In the genomic region with DNA sequence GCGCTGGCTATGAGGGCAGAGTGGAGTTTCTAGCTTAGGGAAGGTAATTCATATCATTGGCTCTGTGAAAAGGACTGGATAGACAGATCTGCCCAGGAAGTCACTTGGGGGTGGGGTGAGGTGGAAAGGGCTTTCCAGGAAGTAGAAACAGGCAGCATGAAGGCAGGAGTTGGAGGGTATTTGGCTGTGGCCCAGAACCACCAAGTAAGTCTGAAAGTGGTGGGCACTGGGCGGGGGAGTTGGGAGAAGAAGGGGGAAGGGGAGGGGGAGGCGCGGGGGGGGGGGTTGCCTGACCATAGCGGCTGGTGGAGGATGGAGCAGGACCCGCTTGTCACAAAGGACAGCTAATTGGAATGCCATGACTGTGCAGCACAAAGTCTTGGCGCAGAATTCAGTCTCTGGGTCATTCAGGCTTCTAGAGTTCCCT, we compare ENCODE assay signal across 8 mouse cellular contexts. TPM values are rescaled to one million over a fixed set of nuclear protein-coding genes. Genes with fewer than 3 reads are reported as not detected.
DNase-seq lines count a peak whose midpoint lies in the region; ATAC-seq and TF ChIP-seq lines count a peak whose summit lies in the region.

No protein-coding gene starts in this region.

- no peaks in the 10 kb centered on the region for H3K27me3 ChIP-seq in embryonic facial prominence, embryonic 11.5 days (ENCODE audit: control insufficient read depth, insufficient read depth, low read length)
- no peaks in the 10 kb centered on the region for H3K27me3 ChIP-seq in hindbrain, postnatal 0 days (ENCODE audit: insufficient read depth, low read length)
- no peaks in the 10 kb centered on the region for H3K27me3 ChIP-seq in liver, embryonic 16.5 days (ENCODE audit: control insufficient read depth, insufficient read depth, low read depth, low read length)
- no peaks in the 10 kb centered on the region for H3K27me3 ChIP-seq in neural tube, embryonic 14.5 days (ENCODE audit: control insufficient read depth, insufficient read depth, low read length)

- H3K4me1 ChIP-seq in embryonic facial prominence, embryonic 11.5 days (ENCODE audit: control insufficient read depth, insufficient read depth, low read length) = no peaks in the 10 kb centered on the region
- H3K4me1 ChIP-seq in hindbrain, postnatal 0 days (ENCODE audit: insufficient read depth, low read length) = no peaks in the 10 kb centered on the region
- peaks cover 14% of the 10 kb centered on the region for H3K4me1 ChIP-seq in liver, embryonic 16.5 days (ENCODE audit: control insufficient read depth, low read depth, low read length)
- no peaks in the 10 kb centered on the region for H3K4me1 ChIP-seq in neural tube, embryonic 14.5 days (ENCODE audit: control insufficient read depth, insufficient read depth, low read length)

- ATAC-seq in embryonic facial prominence, embryonic 11.5 days (replicated peaks; ENCODE audit: insufficient number of reproducible peaks, low FRiP score, low TSS enrichment, low read depth) = peak; percentile 51
- ATAC-seq in hindbrain, postnatal 0 days = peak; percentile 89
- peak; percentile 37 for ATAC-seq in liver, embryonic 16.5 days (ENCODE audit: low read depth)
- peak; percentile 74 for ATAC-seq in neural tube, embryonic 14.5 days (ENCODE audit: low read depth)

- peak overlapping the region; percentile 44 for H3K4me3 ChIP-seq in embryonic facial prominence, embryonic 11.5 days (ENCODE audit: low read depth, low read length)
- peak overlapping the region; percentile 48 for H3K4me3 ChIP-seq in hindbrain, postnatal 0 days (ENCODE audit: low read length)
- H3K4me3 ChIP-seq in liver, embryonic 16.5 days (ENCODE audit: low read depth, low read length) = peak overlapping the region; percentile 85
- H3K4me3 ChIP-seq in neural tube, embryonic 14.5 days (ENCODE audit: low read depth, low read length) = peak overlapping the region; percentile 36

- H3K36me3 ChIP-seq in embryonic facial prominence, embryonic 11.5 days (replicated peaks; ENCODE audit: control insufficient read depth, insufficient read depth, low read depth, low read length) = no peaks in the 10 kb centered on the region
- no peaks in the 10 kb centered on the region for H3K36me3 ChIP-seq in hindbrain, postnatal 0 days (ENCODE audit: insufficient read depth, low read length)
- peaks cover 4% of the 10 kb centered on the region; the same call in 1 of the 2 replicates for H3K36me3 ChIP-seq in liver, embryonic 16.5 days (ENCODE audit: control insufficient read depth, insufficient read depth)
- no peaks in the 10 kb centered on the region for H3K36me3 ChIP-seq in neural tube, embryonic 14.5 days (ENCODE audit: control insufficient read depth, insufficient read depth, low read length)

- intact Hi-C loops in left cerebral cortex, postnatal 4 days (cut with DNase I) = no loop called here
- intact Hi-C loops in left cerebral cortex, postnatal 36 days (cut with DNase I) = no loop called here
- intact Hi-C loops in gastrocnemius, postnatal 36 days (cut with DNase I) = no loop called here

- WGBS in embryonic facial prominence, embryonic 11.5 days = 13% methylated on average over 5 of the region's 7 CpGs
- WGBS in hindbrain, postnatal 0 days = 15% methylated on average over 4 of the region's 7 CpGs
- 4% methylated on average over 5 of the region's 7 CpGs for whole genome bisulfite sequencing in liver, embryonic 16.5 days (ENCODE audit: insufficient replicate concordance)
- WGBS in neural tube, embryonic 14.5 days = 17% methylated on average over 5 of the region's 7 CpGs

- H3K27ac ChIP-seq in embryonic facial prominence, embryonic 11.5 days (replicated peaks; ENCODE audit: low read depth, low read length) = no peak overlapping the region
- H3K27ac ChIP-seq in hindbrain, postnatal 0 days = peak overlapping the region; percentile 79
- peak overlapping the region; percentile 74 for H3K27ac ChIP-seq in liver, embryonic 16.5 days (ENCODE audit: low read length)
- H3K27ac ChIP-seq in neural tube, embryonic 14.5 days (ENCODE audit: low read depth, low read length) = 0 out of 2 replicates have a peak overlapping the region, but pooled peaks have one; percentile 22

- peak overlapping the region; percentile 64 for H3K4me2 ChIP-seq in embryonic facial prominence, embryonic 11.5 days (ENCODE audit: low read depth, low read length)
- peak overlapping the region; percentile 70 for H3K4me2 ChIP-seq in hindbrain, postnatal 0 days (ENCODE audit: low read depth, low read length)
- H3K4me2 ChIP-seq in liver, embryonic 16.5 days (ENCODE audit: low read depth, low read length) = peak overlapping the region; percentile 76
- peak overlapping the region; percentile 66 for H3K4me2 ChIP-seq in neural tube, embryonic 14.5 days (ENCODE audit: low read depth, low read length)

- peak; percentile 24 for DNase-seq in left cerebral cortex, postnatal 4 days
- no peak for DNase-seq in left cerebral cortex, postnatal 36 days (ENCODE audit: low spot score in 2 of 2)
- DNase-seq in embryonic facial prominence, embryonic 11.5 days (ENCODE audit: low spot score) = peak; percentile 13
- peak; percentile 35 for DNase-seq in hindbrain, postnatal 0 days (ENCODE audit: low spot score)
- DNase-seq in gastrocnemius, postnatal 36 days = no peak
- no peak for DNase-seq in gastrocnemius, postnatal 25 days

- H3K9ac ChIP-seq in embryonic facial prominence, embryonic 11.5 days (replicated peaks; ENCODE audit: low read length) = peak overlapping the region; percentile 79
- H3K9ac ChIP-seq in hindbrain, postnatal 0 days (replicated peaks; ENCODE audit: low read length) = peak overlapping the region; percentile 58
- peak overlapping the region; percentile 81 for H3K9ac ChIP-seq in liver, embryonic 16.5 days (ENCODE audit: low read depth, low read length)
- peak overlapping the region; percentile 47; the same call in 1 of the 2 replicates for H3K9ac ChIP-seq in neural tube, embryonic 14.5 days (replicated peaks; ENCODE audit: low read depth, low read length)

- TF ChIP-seq CTCF in hindbrain, postnatal 0 days (IDR thresholded peaks at IDR 0.05; ENCODE audit: low read depth) = no peak

- no peaks in the 10 kb centered on the region for H3K9me3 ChIP-seq in embryonic facial prominence, embryonic 11.5 days (replicated peaks; ENCODE audit: control insufficient read depth, low read length)
- H3K9me3 ChIP-seq in hindbrain, postnatal 0 days (ENCODE audit: low read length) = no peaks in the 10 kb centered on the region
- no peaks in the 10 kb centered on the region for H3K9me3 ChIP-seq in liver, embryonic 16.5 days (replicated peaks; ENCODE audit: control insufficient read depth, low read length)
- H3K9me3 ChIP-seq in neural tube, embryonic 14.5 days (ENCODE audit: control insufficient read depth, low read length) = no peaks in the 10 kb centered on the region

RNA-seq across cellular contexts. Expression of a gene that starts 0.5 kb away (rescaled TPM):
- 1 to 10 TPM; 5.1 to 5.9 TPM for total RNA-seq in left cerebral cortex, postnatal 4 days (2021)
- 1 to 10 TPM; 3.6 to 4.6 TPM for total RNA-seq in left cerebral cortex, postnatal 36 days (2021)
- 6.4 and 7.1 TPM in 2 replicates for polyA plus RNA-seq in embryonic facial prominence, embryonic 11.5 days (2014; fragmentation: Nextera tagmentation; extraction: Ambion mirVana)
- 5.1 and 6.3 TPM in 2 replicates for total RNA-seq in hindbrain, postnatal 0 days (2014; rRNA removed)
- 5.1 and 7.8 TPM in 2 replicates for polyA plus RNA-seq in hindbrain, postnatal 0 days (2015; fragmentation: Nextera tagmentation; extraction: Ambion mirVana)
- 5.9 and 6.9 TPM in 2 replicates for polyA plus RNA-seq in liver, embryonic 16.5 days (2015; fragmentation: Nextera tagmentation; extraction: Ambion mirVana)
- 1.3 and 2.8 TPM in 2 replicates for polyA plus RNA-seq in neural tube, embryonic 14.5 days (2014; fragmentation: Nextera tagmentation; extraction: Ambion mirVana)
- total RNA-seq in gastrocnemius, postnatal 36 days (2021) = 1 to 10 TPM; 3.4 to 3.6 TPM
- 1 to 10 TPM; 4.4 to 4.5 TPM for total RNA-seq in gastrocnemius, postnatal 25 days (2021)

RNA-seq across cellular contexts. Expression of a gene that starts 24.9 kb away (rescaled TPM):
- total RNA-seq in left cerebral cortex, postnatal 4 days (2021) = under 1 TPM in 1 of 2 experiments, not detected in 1; 0.62 TPM
- under 1 TPM in 1 of 2 experiments, not detected in 1; 0.44 TPM for total RNA-seq in left cerebral cortex, postnatal 36 days (2021)
- polyA plus RNA-seq in embryonic facial prominence, embryonic 11.5 days (2014; fragmentation: Nextera tagmentation; extraction: Ambion mirVana) = 0.15 and 0.45 TPM in 2 replicates
- total RNA-seq in hindbrain, postnatal 0 days (2014; rRNA removed) = not detected in 2 replicates
- polyA plus RNA-seq in hindbrain, postnatal 0 days (2015; fragmentation: Nextera tagmentation; extraction: Ambion mirVana) = 0.39 and 0.55 TPM in 2 replicates
- 0.05 TPM in 1 of 2 replicates, not detected in the other for polyA plus RNA-seq in liver, embryonic 16.5 days (2015; fragmentation: Nextera tagmentation; extraction: Ambion mirVana)
- not detected in 2 replicates for polyA plus RNA-seq in neural tube, embryonic 14.5 days (2014; fragmentation: Nextera tagmentation; extraction: Ambion mirVana)
- not detected for total RNA-seq in gastrocnemius, postnatal 36 days (2021)
- total RNA-seq in gastrocnemius, postnatal 25 days (2021) = not detected

RNA-seq across cellular contexts. Expression of a gene that starts 34.4 kb away (rescaled TPM):
- 10 to 100 TPM; 29.9 to 32.8 TPM for total RNA-seq in left cerebral cortex, postnatal 4 days (2021)
- 10 to 100 TPM; 27.5 to 28.0 TPM for total RNA-seq in left cerebral cortex, postnatal 36 days (2021)
- 106 and 123 TPM in 2 replicates for polyA plus RNA-seq in embryonic facial prominence, embryonic 11.5 days (2014; fragmentation: Nextera tagmentation; extraction: Ambion mirVana)
- 18.5 and 32.6 TPM in 2 replicates for total RNA-seq in hindbrain, postnatal 0 days (2014; rRNA removed)
- 140 and 149 TPM in 2 replicates for polyA plus RNA-seq in hindbrain, postnatal 0 days (2015; fragmentation: Nextera tagmentation; extraction: Ambion mirVana)
- 43.0 and 45.0 TPM in 2 replicates for polyA plus RNA-seq in liver, embryonic 16.5 days (2015; fragmentation: Nextera tagmentation; extraction: Ambion mirVana)
- polyA plus RNA-seq in neural tube, embryonic 14.5 days (2014; fragmentation: Nextera tagmentation; extraction: Ambion mirVana) = 114 and 118 TPM in 2 replicates
- 10 to 100 TPM; 33.4 to 48.2 TPM for total RNA-seq in gastrocnemius, postnatal 36 days (2021)
- 10 to 100 TPM; 40.3 to 42.0 TPM for total RNA-seq in gastrocnemius, postnatal 25 days (2021)

RNA-seq across cellular contexts. Expression of a gene that starts 46.5 kb away (rescaled TPM):
- total RNA-seq in left cerebral cortex, postnatal 4 days (2021) = 10 to 100 TPM; 33.3 to 36.9 TPM
- total RNA-seq in left cerebral cortex, postnatal 36 days (2021) = 10 to 100 TPM; 35.9 to 44.5 TPM
- polyA plus RNA-seq in embryonic facial prominence, embryonic 11.5 days (2014; fragmentation: Nextera tagmentation; extraction: Ambion mirVana) = 38.7 and 39.5 TPM in 2 replicates
- total RNA-seq in hindbrain, postnatal 0 days (2014; rRNA removed) = 8.9 and 10.3 TPM in 2 replicates
- polyA plus RNA-seq in hindbrain, postnatal 0 days (2015; fragmentation: Nextera tagmentation; extraction: Ambion mirVana) = 50.2 and 57.0 TPM in 2 replicates
- polyA plus RNA-seq in liver, embryonic 16.5 days (2015; fragmentation: Nextera tagmentation; extraction: Ambion mirVana) = 13.0 and 14.5 TPM in 2 replicates
- polyA plus RNA-seq in neural tube, embryonic 14.5 days (2014; fragmentation: Nextera tagmentation; extraction: Ambion mirVana) = 54.1 and 56.5 TPM in 2 replicates
- 10 to 100 TPM; 17.0 to 20.7 TPM for total RNA-seq in gastrocnemius, postnatal 36 days (2021)
- total RNA-seq in gastrocnemius, postnatal 25 days (2021) = 10 to 100 TPM; 18.7 to 20.7 TPM

RNA-seq across cellular contexts. Expression of a gene that starts 46.7 kb away (rescaled TPM):
- 10 to 100 TPM; 53.9 to 54.7 TPM for total RNA-seq in left cerebral cortex, postnatal 4 days (2021)
- 10 to 100 TPM; 55.4 to 60.1 TPM for total RNA-seq in left cerebral cortex, postnatal 36 days (2021)
- polyA plus RNA-seq in embryonic facial prominence, embryonic 11.5 days (2014; fragmentation: Nextera tagmentation; extraction: Ambion mirVana) = 13.0 and 14.2 TPM in 2 replicates
- total RNA-seq in hindbrain, postnatal 0 days (2014; rRNA removed) = 38.9 and 48.1 TPM in 2 replicates
- polyA plus RNA-seq in hindbrain, postnatal 0 days (2015; fragmentation: Nextera tagmentation; extraction: Ambion mirVana) = 9.0 and 9.5 TPM in 2 replicates
- 4.4 and 4.7 TPM in 2 replicates for polyA plus RNA-seq in liver, embryonic 16.5 days (2015; fragmentation: Nextera tagmentation; extraction: Ambion mirVana)
- 19.4 and 25.3 TPM in 2 replicates for polyA plus RNA-seq in neural tube, embryonic 14.5 days (2014; fragmentation: Nextera tagmentation; extraction: Ambion mirVana)
- 1 to 10 TPM; 5.9 to 6.5 TPM for total RNA-seq in gastrocnemius, postnatal 36 days (2021)
- 10 to 100 TPM in 1 of 2 experiments, 1 to 10 TPM in 1; 7.1 to 10.5 TPM for total RNA-seq in gastrocnemius, postnatal 25 days (2021)

Comparison
In these comparisons a context has a peak if more than half of its experiments do, and no peak if none do; other contexts are left out.
1. DNase-seq: peak in left cerebral cortex, postnatal 4 days (single experiment), embryonic facial prominence, embryonic 11.5 days (single experiment) and hindbrain, postnatal 0 days (single experiment); none in left cerebral cortex, postnatal 36 days (0 of 2), gastrocnemius, postnatal 36 days (0 of 2) and gastrocnemius, postnatal 25 days (single experiment).
2. ATAC-seq: peak in every context shown above with its lines; median percentile 89 in hindbrain, postnatal 0 days; 74 in neural tube, embryonic 14.5 days; 51 in embryonic facial prominence, embryonic 11.5 days; 37 in liver, embryonic 16.5 days.
3. Peak in every context shown above with its lines, with median percentiles within 50 percentile points of each other: H3K4me2 ChIP-seq, H3K4me3 ChIP-seq and H3K9ac ChIP-seq.